Mouse (Mus musculus): ENCODE measurements around the gene Rnf151.

DNA sequence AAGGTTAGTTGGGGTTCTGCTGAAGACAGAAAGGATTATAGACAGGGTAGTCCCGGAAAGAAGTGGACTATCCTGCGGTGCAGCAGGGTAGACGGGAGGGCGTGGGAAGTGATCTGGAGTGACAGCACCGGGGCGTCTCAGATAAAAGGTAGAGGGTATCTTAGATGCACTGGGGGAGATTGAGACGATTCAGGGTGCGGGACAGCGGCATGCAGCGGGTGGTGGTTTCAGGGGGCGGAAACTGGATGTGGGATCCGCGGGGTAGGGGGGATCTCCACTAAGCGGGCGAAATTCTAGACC lies 6.0 kb upstream of the Rnf151 start:
- TF ChIP-seq POLR2A (IDR thresholded peaks at IDR 0.05; ENCODE audit: insufficient read depth, low read depth, low read length) (no peak), CTCF (IDR thresholded peaks at IDR 0.05; ENCODE audit: insufficient read depth, low read depth, low read length) (no peak)
